Mouse (Mus musculus) liver, adult 2 months (tissue): ENCODE measurements around the gene Ust. TPM values are rescaled to one million over a fixed set of nuclear protein-coding genes. Genes with fewer than 3 reads are reported as not detected.
A peak's percentile ranks its signal among the peaks of the same experiment; 100 is the strongest.

ENCODE experiments used
- DNase-seq: peaks from one replicate; pipeline ENCODE4 v3.0.0-alpha.2; 2011; ENCODE audit warnings: low read depth, low spot score; ENCODE audit errors: extremely low read depth
- H3K27ac ChIP-seq: fragments of 200-500 bp; replicated peaks from 2 replicates; pipeline ENCODE4 v1.5.1; 2012; ENCODE audit warnings: low read depth, mild to moderate bottlenecking, control low read depth, inconsistent platforms, low read length; ENCODE audit not compliant: insufficient read depth
- H3K27me3 ChIP-seq: fragments of 200-500 bp; 2 replicates; pipeline ENCODE4 v1.6.1; 2012; ENCODE audit warnings: mild to moderate bottlenecking, moderate library complexity, low read length, inconsistent platforms; ENCODE audit not compliant: control insufficient read depth, insufficient read depth
- H3K36me3 ChIP-seq: fragments of 200-500 bp; 2 replicates; pipeline ENCODE4 v1.6.1; 2012; ENCODE audit warnings: low read length, inconsistent platforms; ENCODE audit not compliant: control insufficient read depth, insufficient read depth
- H3K4me1 ChIP-seq: fragments of 200-500 bp; 2 replicates; pipeline ENCODE4 v1.6.1; 2011; ENCODE audit warnings: low read length; ENCODE audit not compliant: control insufficient read depth, insufficient read depth
- H3K4me3 ChIP-seq: fragments of 200-500 bp; 2 replicates; pipeline ENCODE4 v1.5.1; 2011; ENCODE audit warnings: low read depth, mild to moderate bottlenecking, control low read depth, low read length, moderate library complexity; ENCODE audit not compliant: insufficient read depth
- H3K79me2 ChIP-seq: fragments of 200-500 bp; 2 replicates; pipeline ENCODE4 v1.6.1; 2012; ENCODE audit warnings: inconsistent platforms, mild to moderate bottlenecking, low read length, moderate library complexity; ENCODE audit not compliant: control insufficient read depth, insufficient read depth
- H3K9ac ChIP-seq: fragments of 200-500 bp; 2 replicates; pipeline ENCODE4 v1.6.1; 2012; ENCODE audit warnings: low read depth, mild to moderate bottlenecking, control low read depth, inconsistent platforms, low read length
- CTCF ChIP-seq: fragments of 200-500 bp; IDR thresholded peaks from 2 replicates; pipeline ENCODE4 v1.5.1; 2011; ENCODE audit warnings: low read depth, low read length, control low read depth
- POLR2A ChIP-seq: fragments of 200-500 bp; IDR thresholded peaks from 2 replicates; pipeline ENCODE4 v1.6.1; 2011; ENCODE audit warnings: low read length, control low read depth; ENCODE audit not compliant: insufficient read depth; ENCODE audit errors: extremely low read depth
- whole genome bisulfite sequencing: fragments of 180-500 bp; shearing (Covaris S2); methylation state at CpG from one replicate; pipeline ENCODE4 v1.1.7; 2018; 5-methylcytosine and 5-hydroxymethylcytosine counted together
- polyA plus RNA-seq: library from polyadenylated mRNA; depleted of rRNA; stranded (reverse); fragments of >200 nt; gene quantifications from 2 replicates; pipeline ENCODE4 v1.2.3, GENCODE M21; 2012
- total RNA-seq: library from RNA; depleted of rRNA; stranded (reverse); fragments of >200 nt; gene quantifications from 2 replicates; pipeline ENCODE4 v1.2.3, GENCODE M21; 2014

The Ust gene
- total and polyA plus RNA-seq, 2 experiments = 0.27 to 0.46 TPM

DNA sequence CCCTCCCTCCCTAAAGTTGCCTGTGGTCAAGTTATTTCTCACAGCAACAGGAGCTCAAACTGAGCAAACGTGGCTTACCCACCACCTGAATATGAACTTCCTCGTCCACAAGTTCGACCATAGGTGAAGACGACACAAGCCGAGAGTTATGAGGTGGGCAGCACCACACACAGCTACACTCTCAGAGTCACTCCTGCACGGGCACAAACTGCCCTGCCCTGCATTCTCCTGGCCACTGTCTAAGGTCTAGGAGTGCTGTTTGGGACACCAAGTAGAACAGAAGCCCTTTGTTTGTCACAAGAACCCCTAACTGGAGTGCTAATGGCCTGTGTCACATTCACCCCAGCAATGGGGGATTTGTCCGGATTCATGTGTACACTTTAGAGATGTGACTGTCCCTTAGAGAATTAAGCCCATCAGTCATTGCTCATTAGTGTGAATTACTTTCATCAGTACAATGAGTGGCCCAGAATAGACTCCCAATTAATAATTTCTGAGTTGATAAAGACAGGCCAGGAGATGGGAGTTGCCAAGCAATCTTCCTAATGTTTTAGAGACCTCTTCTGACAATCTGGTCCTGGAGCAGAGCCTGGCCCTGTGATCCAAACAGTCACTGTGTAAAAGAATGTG, 2.3 kb upstream of the Ust start:
- TF ChIP-seq CTCF (no peak), POLR2A (no peak)
- no peaks in the 10 kb centered on the region for H3K27me3 ChIP-seq
- no peaks in the 10 kb centered on the region for H3K79me2 ChIP-seq
- no peaks in the 10 kb centered on the region for H3K36me3 ChIP-seq
- no peaks in the 10 kb centered on the region for H3K4me1 ChIP-seq
- H3K27ac ChIP-seq = no peak overlapping the region
- no peak for DNase-seq
- WGBS = 86% methylated on average over 7 of the region's 7 CpGs
- H3K4me3 ChIP-seq = no peak overlapping the region
- no peak overlapping the region for H3K9ac ChIP-seq

DNA sequence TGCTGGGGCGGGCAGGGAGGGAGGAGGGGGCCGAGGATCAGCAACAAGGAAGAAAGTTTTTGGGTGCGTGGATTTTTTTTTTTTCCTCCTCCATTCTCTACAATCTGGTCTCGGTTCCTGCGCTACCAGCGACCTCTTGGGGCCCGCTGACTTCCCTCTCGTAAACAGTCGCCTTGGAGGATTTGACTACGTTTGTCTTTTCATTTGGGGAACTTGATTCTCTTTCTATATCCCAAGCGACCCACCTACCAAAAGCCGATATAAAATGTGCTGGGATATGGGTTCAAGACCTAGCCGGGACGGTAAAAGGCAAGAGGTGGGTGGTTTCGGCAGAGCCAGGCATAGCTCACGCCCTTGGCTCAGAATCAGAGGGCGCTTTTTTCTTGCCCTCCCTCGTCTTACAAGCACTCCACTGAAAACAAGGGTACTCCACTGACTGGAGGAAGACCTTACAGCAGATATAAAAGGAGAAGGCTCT, 428 bp upstream of the Ust start:
- Histone ChIP-seq H3K4me1 (no peaks in the 10 kb centered on the region), H3K9ac (peak overlapping the region; percentile 48; the same call in 1 of the 2 replicates), H3K27me3 (no peaks in the 10 kb centered on the region), H3K4me3 (peak overlapping the region; percentile 72), H3K36me3 (no peaks in the 10 kb centered on the region), H3K27ac (no peak overlapping the region; the same call in 1 of the 2 replicates), H3K79me2 (no peaks in the 10 kb centered on the region)
- 5% methylated on average over 18 of the region's 18 CpGs for WGBS
- no peak for TF ChIP-seq CTCF
- TF ChIP-seq POLR2A = no peak
- peak; percentile 36 for DNase-seq

DNA sequence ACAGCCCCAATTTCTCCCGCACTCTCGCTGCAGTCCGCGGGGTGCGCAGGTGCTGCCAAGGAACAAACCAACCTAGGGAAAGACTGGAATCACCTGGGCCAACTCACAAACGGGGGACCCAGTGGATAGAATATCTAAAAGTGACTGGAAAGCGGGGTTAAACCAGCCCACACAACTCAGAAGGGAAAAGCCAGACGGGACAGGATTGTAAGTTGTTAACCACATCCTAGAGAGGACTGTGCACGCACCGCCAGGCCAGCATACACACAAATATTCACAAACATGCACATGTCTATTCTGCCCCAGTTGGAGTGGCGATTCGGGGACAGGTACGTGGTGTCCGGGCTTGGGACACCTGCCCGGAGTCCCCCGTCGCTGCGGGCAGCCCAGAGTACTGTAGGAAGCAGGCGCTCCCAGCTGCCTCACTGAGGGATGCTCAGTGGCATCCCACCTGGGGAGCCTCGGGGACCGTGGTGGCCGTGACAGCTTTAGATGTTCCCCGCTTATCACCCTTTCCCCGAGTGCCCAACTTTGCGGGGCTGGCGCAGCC, 959 bp downstream of the Ust start:
- no peaks in the 10 kb centered on the region for H3K27me3 ChIP-seq
- no peak for DNase-seq
- H3K9ac ChIP-seq = no peak overlapping the region
- H3K27ac ChIP-seq = no peak overlapping the region
- H3K36me3 ChIP-seq = no peaks in the 10 kb centered on the region
- 4% methylated on average over 26 of the region's 26 CpGs for WGBS
- no peaks in the 10 kb centered on the region for H3K4me1 ChIP-seq
- peak overlapping the region; percentile 72; the same call in 1 of the 2 replicates for H3K4me3 ChIP-seq
- no peaks in the 10 kb centered on the region for H3K79me2 ChIP-seq
- TF ChIP-seq CTCF (no peak), POLR2A (no peak)

DNA sequence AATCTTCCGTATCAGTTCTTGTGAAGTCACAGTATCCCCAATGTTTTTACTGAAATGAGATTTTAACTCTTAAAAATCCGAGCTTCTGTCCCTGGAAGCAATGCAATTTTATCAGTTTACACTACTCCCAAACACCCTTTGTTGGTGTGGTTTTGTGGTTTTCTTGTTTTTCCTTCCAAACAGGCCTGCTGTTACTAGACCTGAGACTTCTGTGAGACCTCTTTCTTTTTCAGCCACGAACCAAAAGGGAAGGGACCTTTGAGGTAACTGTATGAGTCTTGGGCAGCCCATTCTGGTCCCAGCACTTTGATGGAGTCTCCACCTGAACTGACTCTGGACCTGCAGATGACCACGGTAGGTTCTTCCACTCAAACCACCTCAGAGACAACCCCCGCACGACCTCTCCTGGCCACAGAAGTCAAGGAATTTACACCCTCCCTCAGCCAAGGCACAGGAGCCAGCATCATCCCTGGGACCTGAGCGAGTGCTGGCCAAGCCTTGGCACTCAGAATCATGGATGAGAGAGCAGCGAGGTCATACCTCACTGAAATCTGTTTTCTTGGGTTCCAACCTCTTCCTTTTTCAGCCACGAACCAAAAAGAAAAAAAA, 1.6 kb downstream of the Ust start:
- Histone ChIP-seq H3K27ac (no peak overlapping the region), H3K4me1 (no peaks in the 10 kb centered on the region), H3K79me2 (no peaks in the 10 kb centered on the region), H3K36me3 (no peaks in the 10 kb centered on the region), H3K4me3 (no peak overlapping the region), H3K9ac (no peak overlapping the region), H3K27me3 (no peaks in the 10 kb centered on the region)
- DNase-seq = no peak
- 21% methylated on average over 9 of the region's 9 CpGs for WGBS
- no peak for TF ChIP-seq POLR2A
- no peak for TF ChIP-seq CTCF

DNA sequence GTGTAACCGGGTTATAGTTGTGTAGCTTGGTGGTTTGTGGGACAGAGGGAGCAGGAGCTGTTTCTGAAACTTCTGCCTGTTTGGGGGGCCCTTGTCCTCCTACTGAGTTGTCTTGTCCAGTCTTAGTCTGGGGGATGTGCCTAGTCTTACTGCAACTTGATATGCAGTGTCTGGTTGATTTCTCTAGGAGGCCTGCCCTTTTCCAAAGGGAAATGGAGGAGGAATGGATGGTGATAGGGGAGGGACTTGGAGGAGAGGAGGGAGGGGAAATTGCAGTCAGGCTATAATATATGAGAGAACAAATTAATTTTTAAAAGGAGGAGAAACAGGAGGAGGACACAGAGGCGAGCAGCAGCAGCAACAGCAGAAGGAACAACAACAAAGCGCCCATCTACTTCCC, 4.9 kb downstream of the Ust start:
- Histone ChIP-seq H3K27ac (no peak overlapping the region), H3K36me3 (no peaks in the 10 kb centered on the region), H3K4me1 (no peaks in the 10 kb centered on the region), H3K4me3 (no peak overlapping the region), H3K79me2 (no peaks in the 10 kb centered on the region), H3K27me3 (no peaks in the 10 kb centered on the region), H3K9ac (no peak overlapping the region)
- TF ChIP-seq CTCF (no peak), POLR2A (no peak)
- 86% methylated on average over 3 of the region's 3 CpGs for WGBS
- no peak for DNase-seq

DNA sequence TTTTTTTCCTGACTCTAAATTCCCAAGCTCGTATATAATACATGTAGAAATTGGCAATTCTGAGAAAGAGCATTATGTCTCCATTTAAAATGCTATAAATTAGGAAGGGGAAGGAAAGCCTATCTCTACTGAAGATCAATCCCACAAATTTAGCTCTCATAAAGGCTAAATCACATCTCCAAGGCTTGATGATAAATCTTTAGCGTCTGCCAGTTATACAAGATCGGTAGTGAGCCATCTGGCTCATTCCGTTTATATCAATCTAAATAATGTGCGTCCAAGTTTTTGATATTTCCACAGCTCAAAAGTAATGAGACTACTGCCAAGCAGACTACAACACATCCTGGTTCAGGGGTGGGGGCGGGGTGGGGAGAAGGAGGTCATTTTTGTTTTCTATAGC, 6.4 kb downstream of the Ust start:
- WGBS = 83% methylated on average over 6 of the region's 6 CpGs

More for the DNA sequence above, 6.4 kb downstream of the Ust start:
- H3K4me3 ChIP-seq = no peak overlapping the region
- no peak overlapping the region for H3K9ac ChIP-seq
- no peak for DNase-seq
- no peaks in the 10 kb centered on the region for H3K79me2 ChIP-seq
- H3K36me3 ChIP-seq = no peaks in the 10 kb centered on the region
- H3K4me1 ChIP-seq = no peaks in the 10 kb centered on the region
- no peaks in the 10 kb centered on the region for H3K27me3 ChIP-seq
- no peak for TF ChIP-seq POLR2A
- TF ChIP-seq CTCF = no peak
- H3K27ac ChIP-seq = no peak overlapping the region
